Mouse (Mus musculus) forebrain, embryonic 15.5 days (tissue): ENCODE results near the gene Togaram2. TPM values are rescaled to one million over a fixed set of nuclear protein-coding genes. Genes with fewer than 3 reads are reported as not detected.
A peak's percentile ranks its signal among the peaks of the same experiment; 100 is the strongest.

ENCODE experiments used
- ATAC-seq: fragments of 200-750 bp; cut with Nextera tagmentation; replicated peaks from 2 replicates; pipeline ENCODE4 v1.8.0; 2017; ENCODE audit warnings: mild to moderate bottlenecking, moderate TSS enrichment, moderate library complexity
- H3K27ac ChIP-seq: fragments of 300-500 bp; sonication (generic); replicated peaks from 2 replicates; pipeline ENCODE4 v1.5.1; 2015; ENCODE audit warnings: mild to moderate bottlenecking, inconsistent platforms
- H3K27me3 ChIP-seq: fragments of 300-500 bp; sonication (generic); 2 replicates; pipeline ENCODE4 v1.6.1; 2015; ENCODE audit warnings: inconsistent platforms
- H3K36me3 ChIP-seq: fragments of 300-500 bp; sonication (generic); 2 replicates; pipeline ENCODE4 v1.6.1; 2015; ENCODE audit warnings: mild to moderate bottlenecking, inconsistent platforms
- H3K4me1 ChIP-seq: fragments of 300-500 bp; sonication (generic); 2 replicates; pipeline ENCODE4 v1.6.1; 2015; ENCODE audit warnings: inconsistent platforms
- H3K4me2 ChIP-seq: fragments of 300-500 bp; sonication (generic); replicated peaks from 2 replicates; pipeline ENCODE4 v1.6.1; 2015; ENCODE audit warnings: mild to moderate bottlenecking, inconsistent platforms
- H3K4me3 ChIP-seq: fragments of 300-500 bp; sonication (generic); 2 replicates; pipeline ENCODE4 v1.5.1; 2015; ENCODE audit warnings: mild to moderate bottlenecking, inconsistent platforms
- H3K9ac ChIP-seq: fragments of 300-500 bp; sonication (generic); replicated peaks from 2 replicates; pipeline ENCODE4 v1.6.1; 2015; ENCODE audit warnings: mild to moderate bottlenecking, inconsistent platforms
- H3K9me3 ChIP-seq: fragments of 300-500 bp; sonication (generic); 2 replicates; pipeline ENCODE4 v1.6.1; 2016; ENCODE audit warnings: inconsistent platforms
- WGBS: fragments of 180-500 bp; shearing (Covaris S2); methylation state at CpG from one replicate; pipeline ENCODE4 v1.1.7; 2015; ENCODE audit warnings: mixed read lengths; 5-methylcytosine and 5-hydroxymethylcytosine counted together
- polyA plus RNA-seq: library from polyadenylated mRNA; unstranded; fragments of >200 nt; fragmentation: Nextera tagmentation; extraction: Ambion mirVana; gene quantifications from 2 replicates; pipeline ENCODE4 v1.2.1, GENCODE M21; 2015

The Togaram2 gene
- polyA plus RNA-seq, 1 experiment from 2014 or later, result 0.79 TPM

GRCm38 (mm10) chr17:71660390-71660789, 12.7 kb upstream of the Togaram2 start:
- Histone ChIP-seq H3K4me3 (no peak overlapping the region), H3K36me3 (peaks cover 20% of the 10 kb centered on the region), H3K27me3 (no peaks in the 10 kb centered on the region), H3K4me1 (peaks cover 8% of the 10 kb centered on the region), H3K27ac (no peak overlapping the region), H3K9me3 (no peaks in the 10 kb centered on the region), H3K9ac (no peak overlapping the region), H3K4me2 (no peak overlapping the region)
- ATAC-seq, result no peak
- 53% methylated on average over 1 of the region's 1 CpGs for WGBS

- H3K36me3 ChIP-seq, result peaks cover 6% of the 10 kb centered on the region; the same call in 1 of the 2 replicates
- peak overlapping the region; percentile 31 for H3K4me3 ChIP-seq
- H3K4me2 ChIP-seq, result peak overlapping the region; percentile 59
- peaks cover 8% of the 10 kb centered on the region for H3K4me1 ChIP-seq
- H3K9ac ChIP-seq, result 0 out of 2 replicates have a peak overlapping the region, but pooled peaks have one; percentile 16
- H3K27me3 ChIP-seq, result no peaks in the 10 kb centered on the region
- whole genome bisulfite sequencing, result 8% methylated on average over 21 of the region's 21 CpGs
- ATAC-seq, result peak; percentile 93
- no peak overlapping the region for H3K27ac ChIP-seq
- H3K9me3 ChIP-seq, result no peaks in the 10 kb centered on the region
Measured at GRCm38 (mm10) chr17:71662751-71663250, 10.3 kb upstream of the Togaram2 start.

- no peak overlapping the region for H3K4me3 ChIP-seq
Measured at GRCm38 (mm10) chr17:71663491-71663890, 9.6 kb upstream of the Togaram2 start.

GRCm38 (mm10) chr17:71664172-71664571, 8.9 kb upstream of the Togaram2 start:
- H3K9me3 ChIP-seq, result no peaks in the 10 kb centered on the region
- H3K4me2 ChIP-seq, result no peak overlapping the region
- no peaks in the 10 kb centered on the region for H3K36me3 ChIP-seq
- no peak for ATAC-seq
- no peaks in the 10 kb centered on the region for H3K27me3 ChIP-seq
- H3K4me1 ChIP-seq, result peaks cover 8% of the 10 kb centered on the region
- WGBS, result 94% methylated on average over 1 of the region's 1 CpGs
- no peak overlapping the region for H3K9ac ChIP-seq
- no peak overlapping the region for H3K4me3 ChIP-seq
- no peak overlapping the region for H3K27ac ChIP-seq

More at GRCm38 (mm10) chr17:71663491-71663890, 9.6 kb upstream of the Togaram2 start:
- Histone ChIP-seq H3K4me1 (peaks cover 8% of the 10 kb centered on the region), H3K4me2 (no peak overlapping the region), H3K9ac (no peak overlapping the region), H3K27me3 (no peaks in the 10 kb centered on the region), H3K36me3 (peaks cover 6% of the 10 kb centered on the region; the same call in 1 of the 2 replicates), H3K27ac (no peak overlapping the region), H3K9me3 (no peaks in the 10 kb centered on the region)
- ATAC-seq, result no peak
- WGBS, result 88% methylated on average over 6 of the region's 6 CpGs

- no peak for ATAC-seq
- H3K36me3 ChIP-seq, result no peaks in the 10 kb centered on the region
- no peak overlapping the region for H3K4me2 ChIP-seq
- H3K4me1 ChIP-seq, result peaks cover 8% of the 10 kb centered on the region
- H3K9me3 ChIP-seq, result no peaks in the 10 kb centered on the region
- no peaks in the 10 kb centered on the region for H3K27me3 ChIP-seq
- 88% methylated on average over 4 of the region's 4 CpGs for WGBS
- H3K9ac ChIP-seq, result no peak overlapping the region
- no peak overlapping the region for H3K27ac ChIP-seq
- no peak overlapping the region for H3K4me3 ChIP-seq
Measured at GRCm38 (mm10) chr17:71665201-71665600, 7.9 kb upstream of the Togaram2 start.

- WGBS, result 85% methylated on average over 5 of the region's 5 CpGs
- Histone ChIP-seq H3K4me3 (no peak overlapping the region), H3K9ac (no peak overlapping the region), H3K27me3 (no peaks in the 10 kb centered on the region), H3K9me3 (no peaks in the 10 kb centered on the region), H3K4me2 (no peak overlapping the region), H3K36me3 (no peaks in the 10 kb centered on the region), H3K4me1 (peaks cover 8% of the 10 kb centered on the region; the same call in 1 of the 2 replicates), H3K27ac (no peak overlapping the region)
- no peak for ATAC-seq
Measured at GRCm38 (mm10) chr17:71669511-71669910, 3.5 kb upstream of the Togaram2 start.

- H3K9me3 ChIP-seq, result no peaks in the 10 kb centered on the region
- 63% methylated on average over 17 of the region's 17 CpGs for WGBS
- H3K4me3 ChIP-seq, result no peak overlapping the region
- H3K4me1 ChIP-seq, result peaks cover 13% of the 10 kb centered on the region
- no peaks in the 10 kb centered on the region for H3K36me3 ChIP-seq
- H3K27ac ChIP-seq, result no peak overlapping the region
- H3K9ac ChIP-seq, result no peak overlapping the region
- no peaks in the 10 kb centered on the region for H3K27me3 ChIP-seq
- H3K4me2 ChIP-seq, result no peak overlapping the region
- no peak for ATAC-seq
Measured at GRCm38 (mm10) chr17:71671840-71672546, 1.1 kb upstream of the Togaram2 start.

- H3K9ac ChIP-seq, result no peak overlapping the region
- no peak overlapping the region for H3K27ac ChIP-seq
- H3K27me3 ChIP-seq, result no peaks in the 10 kb centered on the region
- H3K4me1 ChIP-seq, result peaks cover 13% of the 10 kb centered on the region
- no peak overlapping the region for H3K4me2 ChIP-seq
- no peaks in the 10 kb centered on the region for H3K9me3 ChIP-seq
- no peak for ATAC-seq
- 34% methylated on average over 9 of the region's 9 CpGs for WGBS
- no peaks in the 10 kb centered on the region for H3K36me3 ChIP-seq
- no peak overlapping the region for H3K4me3 ChIP-seq
Measured at GRCm38 (mm10) chr17:71673936-71674335, 875 bp downstream of the Togaram2 start.

GRCm38 (mm10) chr17:71674886-71675285, 1.8 kb downstream of the Togaram2 start:
- no peaks in the 10 kb centered on the region for H3K9me3 ChIP-seq
- WGBS, result 77% methylated on average over 18 of the region's 18 CpGs
- H3K4me2 ChIP-seq, result 0 out of 2 replicates have a peak overlapping the region, but pooled peaks have one; percentile 12

GRCm38 (mm10) chr17:71681666-71682065, 8.6 kb downstream of the Togaram2 start:
- H3K4me2 ChIP-seq, result no peak overlapping the region
- H3K4me1 ChIP-seq, result peaks cover 4% of the 10 kb centered on the region; the same call in 1 of the 2 replicates
- H3K36me3 ChIP-seq, result no peaks in the 10 kb centered on the region
- H3K27me3 ChIP-seq, result no peaks in the 10 kb centered on the region
- no peak overlapping the region for H3K9ac ChIP-seq
- no peaks in the 10 kb centered on the region for H3K9me3 ChIP-seq
- H3K27ac ChIP-seq, result no peak overlapping the region
- no peak for ATAC-seq
- no peak overlapping the region for H3K4me3 ChIP-seq
- WGBS, result 80% methylated on average over 14 of the region's 14 CpGs

More at GRCm38 (mm10) chr17:71674886-71675285, 1.8 kb downstream of the Togaram2 start:
- no peaks in the 10 kb centered on the region for H3K36me3 ChIP-seq
- no peaks in the 10 kb centered on the region for H3K27me3 ChIP-seq
- no peak overlapping the region for H3K9ac ChIP-seq
- no peak overlapping the region for H3K4me3 ChIP-seq
- peaks cover 13% of the 10 kb centered on the region for H3K4me1 ChIP-seq
- H3K27ac ChIP-seq, result no peak overlapping the region
- ATAC-seq, result 0 out of 2 replicates have a peak, but pooled peaks have one; percentile 5

- no peak for ATAC-seq
- Histone ChIP-seq H3K4me3 (no peak overlapping the region), H3K4me1 (peaks cover 4% of the 10 kb centered on the region; the same call in 1 of the 2 replicates), H3K36me3 (no peaks in the 10 kb centered on the region), H3K27ac (no peak overlapping the region), H3K9me3 (no peaks in the 10 kb centered on the region), H3K9ac (no peak overlapping the region), H3K27me3 (no peaks in the 10 kb centered on the region), H3K4me2 (no peak overlapping the region)
- WGBS, result 93% methylated on average over 4 of the region's 4 CpGs
Measured at GRCm38 (mm10) chr17:71682379-71682778, 9.3 kb downstream of the Togaram2 start.

- no peak overlapping the region for H3K9ac ChIP-seq
- H3K9me3 ChIP-seq, result no peaks in the 10 kb centered on the region
- no peak overlapping the region for H3K4me3 ChIP-seq
- 85% methylated on average over 6 of the region's 6 CpGs for WGBS
- no peak overlapping the region for H3K27ac ChIP-seq
- no peak overlapping the region for H3K4me2 ChIP-seq
- H3K27me3 ChIP-seq, result no peaks in the 10 kb centered on the region
- H3K36me3 ChIP-seq, result no peaks in the 10 kb centered on the region
- H3K4me1 ChIP-seq, result peaks cover 4% of the 10 kb centered on the region; the same call in 1 of the 2 replicates
- no peak for ATAC-seq
Measured at GRCm38 (mm10) chr17:71683281-71683680, 10.2 kb downstream of the Togaram2 start.
